Mouse (Mus musculus): ENCODE measurements around the gene Mdfic. TPM values are rescaled to one million over a fixed set of nuclear protein-coding genes. Genes with fewer than 3 reads are reported as not detected.
A peak's percentile ranks its signal among the peaks of the same experiment; 100 is the strongest.
"Not testable (repeated sequence)": the region's sequence is repeated elsewhere in the genome, so short reads cannot be mapped to it uniquely, and the experiment has no call there.

Mdfic gene
- polyA plus RNA-seq, 1 experiment from 2014 or later: 2.2 TPM

- H3K4me1 ChIP-seq (ENCODE audit: control insufficient read depth, insufficient read depth, low read length): peaks cover 3% of the 10 kb centered on the region; the same call in 1 of the 2 replicates
- H3K27me3 ChIP-seq (replicated peaks; ENCODE audit: control insufficient read depth, insufficient read depth, low read length): 0 out of 2 replicates have a peak, but pooled peaks cover 2% of the 10 kb centered on the region
- H3K27ac ChIP-seq (ENCODE audit: low read depth, low read length): no peak overlapping the region
- peak; percentile 84 for ATAC-seq
- H3K9ac ChIP-seq (ENCODE audit: low read length): peak overlapping the region; percentile 74
- DNase-seq (ENCODE audit: low spot score): peak; percentile 50
- H3K4me3 ChIP-seq (ENCODE audit: low read depth, low read length): peak overlapping the region; percentile 55
- H3K36me3 ChIP-seq (ENCODE audit: control insufficient read depth, insufficient read depth, low read length): no peaks in the 10 kb centered on the region
- H3K9me3 ChIP-seq (replicated peaks; ENCODE audit: control insufficient read depth, low read length): no peaks in the 10 kb centered on the region
- WGBS: under 1% methylated on average over 54 of the region's 60 CpGs
- H3K4me2 ChIP-seq (ENCODE audit: low read length): peak overlapping the region; percentile 98
Observed at GRCm38 (mm10) chr6:15720818-15721715, 606 bp downstream of the Mdfic start.

DNA sequence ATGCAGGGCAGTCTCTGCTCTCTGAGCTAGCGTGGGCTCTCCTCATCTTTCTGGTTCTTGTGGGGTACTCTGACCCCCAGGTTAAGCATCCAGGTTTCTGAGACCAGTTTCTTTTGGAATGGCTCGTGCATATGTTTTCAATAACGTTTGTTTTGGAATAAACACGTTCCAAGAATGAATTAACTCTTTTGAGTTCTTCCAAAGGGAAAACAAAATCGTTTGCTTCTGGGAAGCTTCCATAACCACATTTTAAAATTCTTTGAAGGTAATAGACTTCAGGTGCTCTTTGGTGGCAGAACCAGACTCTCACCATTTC, 1.2 kb downstream of the Mdfic start:
- Histone ChIP-seq H3K27me3 (replicated peaks; ENCODE audit: control insufficient read depth, insufficient read depth, low read length) (0 out of 2 replicates have a peak, but pooled peaks cover 2% of the 10 kb centered on the region), H3K9ac (ENCODE audit: low read length) (peak overlapping the region; percentile 74), H3K36me3 (ENCODE audit: control insufficient read depth, insufficient read depth, low read length) (no peaks in the 10 kb centered on the region), H3K4me1 (ENCODE audit: control insufficient read depth, insufficient read depth, low read length) (peaks cover 3% of the 10 kb centered on the region; the same call in 1 of the 2 replicates), H3K9me3 (replicated peaks; ENCODE audit: control insufficient read depth, low read length) (no peaks in the 10 kb centered on the region), H3K4me2 (ENCODE audit: low read length) (peak overlapping the region; percentile 98), H3K27ac (ENCODE audit: low read depth, low read length) (no peak overlapping the region), H3K4me3 (ENCODE audit: low read depth, low read length) (peak overlapping the region; percentile 55)
- WGBS: 34% methylated on average over 5 of the region's 5 CpGs
- no peak for ATAC-seq
- DNase-seq (ENCODE audit: low spot score): no peak

DNA sequence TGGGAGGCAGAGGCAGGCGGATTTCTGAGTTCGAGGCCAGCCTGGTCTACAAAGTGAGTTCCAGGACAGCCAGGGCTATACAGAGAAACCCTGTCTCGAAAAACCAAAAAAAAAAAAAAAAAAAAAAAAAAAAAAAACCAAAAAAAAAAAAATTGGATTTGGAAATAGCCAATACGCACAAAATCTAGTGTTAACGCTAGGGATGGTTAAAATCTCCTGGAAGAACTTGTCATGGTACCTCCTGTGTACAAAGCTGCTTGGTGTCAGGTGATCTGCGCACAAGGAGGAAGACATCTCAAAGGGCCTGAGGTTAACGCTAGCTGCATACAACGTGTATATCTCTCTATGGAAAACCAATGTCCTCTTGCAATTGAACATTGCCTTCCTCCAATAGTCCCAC, 2.2 kb downstream of the Mdfic start:
- H3K9me3 ChIP-seq (replicated peaks; ENCODE audit: control insufficient read depth, low read length); H3K36me3 ChIP-seq (ENCODE audit: control insufficient read depth, insufficient read depth, low read length); DNase-seq (ENCODE audit: low spot score); H3K4me2 ChIP-seq (ENCODE audit: low read length); H3K4me1 ChIP-seq (ENCODE audit: control insufficient read depth, insufficient read depth, low read length); H3K9ac ChIP-seq (ENCODE audit: low read length); H3K4me3 ChIP-seq (ENCODE audit: low read depth, low read length); H3K27me3 ChIP-seq (replicated peaks; ENCODE audit: control insufficient read depth, insufficient read depth, low read length); ATAC-seq; H3K27ac ChIP-seq (ENCODE audit: low read depth, low read length): not testable (repeated sequence)
- WGBS: 96% methylated on average over 7 of the region's 8 CpGs

GRCm38 (mm10) chr6:15724304-15724703, 3.8 kb downstream of the Mdfic start:
- Histone ChIP-seq H3K36me3 (ENCODE audit: control insufficient read depth, insufficient read depth, low read length) (no peaks in the 10 kb centered on the region), H3K4me2 (ENCODE audit: low read length) (no peak overlapping the region), H3K4me3 (ENCODE audit: low read depth, low read length) (no peak overlapping the region), H3K9me3 (replicated peaks; ENCODE audit: control insufficient read depth, low read length) (no peaks in the 10 kb centered on the region), H3K4me1 (ENCODE audit: control insufficient read depth, insufficient read depth, low read length) (peaks cover 3% of the 10 kb centered on the region; the same call in 1 of the 2 replicates), H3K27ac (ENCODE audit: low read depth, low read length) (no peak overlapping the region), H3K9ac (ENCODE audit: low read length) (no peak overlapping the region), H3K27me3 (replicated peaks; ENCODE audit: control insufficient read depth, insufficient read depth, low read length) (0 out of 2 replicates have a peak, but pooled peaks cover 2% of the 10 kb centered on the region)
- 86% methylated on average over 4 of the region's 4 CpGs for WGBS
- ATAC-seq (no peak), DNase-seq (ENCODE audit: low spot score) (no peak)

GRCm38 (mm10) chr6:15726422-15726821, 6.0 kb downstream of the Mdfic start:
- Histone ChIP-seq H3K9ac (ENCODE audit: low read length) (no peak overlapping the region), H3K4me3 (ENCODE audit: low read depth, low read length) (no peak overlapping the region), H3K27ac (ENCODE audit: low read depth, low read length) (no peak overlapping the region), H3K9me3 (replicated peaks; ENCODE audit: control insufficient read depth, low read length) (no peaks in the 10 kb centered on the region), H3K4me2 (ENCODE audit: low read length) (no peak overlapping the region), H3K4me1 (ENCODE audit: control insufficient read depth, insufficient read depth, low read length) (peaks cover 8% of the 10 kb centered on the region), H3K27me3 (replicated peaks; ENCODE audit: control insufficient read depth, insufficient read depth, low read length) (no peaks in the 10 kb centered on the region), H3K36me3 (ENCODE audit: control insufficient read depth, insufficient read depth, low read length) (no peaks in the 10 kb centered on the region)
- DNase-seq (ENCODE audit: low spot score): no peak
- WGBS: 90% methylated on average over 6 of the region's 6 CpGs
- no peak for ATAC-seq

DNA sequence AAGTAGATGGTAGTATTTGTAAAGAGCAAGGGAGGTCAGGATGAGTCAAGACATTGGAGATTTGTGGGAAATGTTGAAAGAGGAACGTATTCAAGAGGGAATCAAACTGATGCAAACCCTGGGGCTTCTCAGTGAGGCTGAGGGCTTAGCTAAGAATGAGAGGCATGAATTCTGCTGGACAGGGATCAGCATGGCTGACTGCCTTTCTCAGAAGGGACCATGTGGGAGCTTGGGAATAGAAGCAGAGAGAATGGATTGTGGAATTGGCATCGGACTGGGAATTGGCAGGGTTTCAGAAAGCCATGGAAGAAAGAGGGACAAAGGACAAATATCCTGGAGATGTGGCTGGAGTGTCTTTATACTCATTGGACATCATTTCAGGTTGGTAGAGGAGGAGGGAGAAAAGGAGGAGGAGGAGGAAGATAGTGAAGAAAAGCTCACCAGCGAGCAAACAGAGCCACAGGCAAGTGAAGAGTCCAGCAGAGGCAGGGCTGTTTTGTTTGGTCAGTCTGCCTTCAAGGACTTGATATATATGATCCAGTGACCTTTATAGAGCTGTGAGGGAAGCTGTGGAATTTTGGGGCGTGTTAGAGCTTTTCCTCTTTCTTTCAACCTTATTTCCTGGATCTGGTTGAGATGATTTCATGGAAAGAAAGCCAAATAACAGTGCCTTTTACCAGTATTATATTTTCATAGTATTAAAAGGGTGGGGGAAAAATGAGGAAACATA, 7.4 kb downstream of the Mdfic start:
- Histone ChIP-seq H3K36me3 (ENCODE audit: control insufficient read depth, insufficient read depth, low read length) (no peaks in the 10 kb centered on the region), H3K27ac (ENCODE audit: low read depth, low read length) (no peak overlapping the region), H3K9me3 (replicated peaks; ENCODE audit: control insufficient read depth, low read length) (no peaks in the 10 kb centered on the region), H3K4me3 (ENCODE audit: low read depth, low read length) (no peak overlapping the region), H3K9ac (ENCODE audit: low read length) (no peak overlapping the region), H3K4me2 (ENCODE audit: low read length) (no peak overlapping the region), H3K27me3 (replicated peaks; ENCODE audit: control insufficient read depth, insufficient read depth, low read length) (no peaks in the 10 kb centered on the region), H3K4me1 (ENCODE audit: control insufficient read depth, insufficient read depth, low read length) (peaks cover 6% of the 10 kb centered on the region)
- DNase-seq (ENCODE audit: low spot score) (no peak), ATAC-seq (no peak)
- 75% methylated on average over 4 of the region's 4 CpGs for WGBS

- WGBS: 92% methylated on average over 6 of the region's 6 CpGs
- ATAC-seq: no peak
- DNase-seq (ENCODE audit: low spot score): no peak
- Histone ChIP-seq H3K4me2 (ENCODE audit: low read length) (no peak overlapping the region), H3K27ac (ENCODE audit: low read depth, low read length) (no peak overlapping the region), H3K9ac (ENCODE audit: low read length) (no peak overlapping the region), H3K9me3 (replicated peaks; ENCODE audit: control insufficient read depth, low read length) (no peaks in the 10 kb centered on the region), H3K4me3 (ENCODE audit: low read depth, low read length) (no peak overlapping the region), H3K27me3 (replicated peaks; ENCODE audit: control insufficient read depth, insufficient read depth, low read length) (no peaks in the 10 kb centered on the region), H3K4me1 (ENCODE audit: control insufficient read depth, insufficient read depth, low read length) (peaks cover 6% of the 10 kb centered on the region), H3K36me3 (ENCODE audit: control insufficient read depth, insufficient read depth, low read length) (no peaks in the 10 kb centered on the region)
Observed at GRCm38 (mm10) chr6:15728844-15729577, 8.6 kb downstream of the Mdfic start.

- H3K9ac ChIP-seq (ENCODE audit: low read length): no peak overlapping the region
- no peak overlapping the region for H3K27ac ChIP-seq (ENCODE audit: low read depth, low read length)
- H3K27me3 ChIP-seq (replicated peaks; ENCODE audit: control insufficient read depth, insufficient read depth, low read length): no peaks in the 10 kb centered on the region
- peaks cover 6% of the 10 kb centered on the region for H3K4me1 ChIP-seq (ENCODE audit: control insufficient read depth, insufficient read depth, low read length)
- 91% methylated on average over 2 of the region's 2 CpGs for WGBS
- H3K9me3 ChIP-seq (replicated peaks; ENCODE audit: control insufficient read depth, low read length): no peaks in the 10 kb centered on the region
- DNase-seq (ENCODE audit: low spot score) (no peak), ATAC-seq (no peak)
- H3K36me3 ChIP-seq (ENCODE audit: control insufficient read depth, insufficient read depth, low read length): no peaks in the 10 kb centered on the region
- no peak overlapping the region for H3K4me2 ChIP-seq (ENCODE audit: low read length)
- H3K4me3 ChIP-seq (ENCODE audit: low read depth, low read length): no peak overlapping the region
Observed at GRCm38 (mm10) chr6:15730258-15730657, 9.8 kb downstream of the Mdfic start.
